Mouse (Mus musculus) layer of hippocampus, postnatal 25 days (tissue): ENCODE data around the gene Krtap31-1. TPM values are rescaled to one million over a fixed set of nuclear protein-coding genes. Genes with fewer than 3 reads are reported as not detected.
"Not testable (repeated sequence)": the region's sequence is repeated elsewhere in the genome, so short reads cannot be mapped to it uniquely, and the experiment has no call there.

Experiments
- DNase-seq, 2 experiments: peaks; one replicate each; pipeline ENCODE4 v3.0.0; 2022; ENCODE audit warnings: mixed read lengths in 2 of 2, low spot score in 1 of 2; ENCODE audit errors: extremely low spot score in 1 of 2
- total RNA-seq, 2 experiments: library from RNA; stranded (reverse); gene quantifications; 2 replicates each; pipeline ENCODE4 v1.2.3; 2021

Gene Krtap31-1
- not detected for total RNA-seq

GRCm38 (mm10) chr11:99907620-99908019 lies at the start of gene Krtap31-1:
TSS of gene Krtap31-1 (plus strand) at chr11:99907920.
- DNase-seq: no peak

- no peak for DNase-seq
These were observed 49.0 kb upstream of the Krtap31-1 start for GRCm38 (mm10) chr11:99858761-99859160.

GRCm38 (mm10) chr11:99864176-99864575 lies 43.5 kb upstream of the Krtap31-1 start, which contains the start of gene Gm11559:
TSS of gene Gm11559 (plus strand) at chr11:99864476.
- not testable (repeated sequence) for DNase-seq

- DNase-seq: not testable (repeated sequence)
These were observed 34.6 kb upstream of the Krtap31-1 start, which contains the start of gene Krtap9-1 for GRCm38 (mm10) chr11:99873089-99873488. TSS of gene Krtap9-1 (plus strand) at chr11:99873389.

- not testable (repeated sequence) for DNase-seq
These were observed 28.8 kb upstream of the Krtap31-1 start, which contains the start of gene Gm11567 for GRCm38 (mm10) chr11:99878887-99879286. TSS of gene Gm11567 (plus strand) at chr11:99879187.

GRCm38 (mm10) chr11:99914451-99914850 lies 6.7 kb downstream of the Krtap31-1 start, which contains the start of gene Gm11565:
TSS of gene Gm11565 (plus strand) at chr11:99914751.
- no peak for DNase-seq

GRCm38 (mm10) chr11:99935991-99936390 lies 28.3 kb downstream of the Krtap31-1 start, which contains the start of gene Krtap31-2:
TSS of gene Krtap31-2 (plus strand) at chr11:99936291.
- DNase-seq: no peak

- DNase-seq: no peak
These were observed 30.1 kb downstream of the Krtap31-1 start for GRCm38 (mm10) chr11:99937751-99938264.

GRCm38 (mm10) chr11:99948175-99948574 lies 40.5 kb downstream of the Krtap31-1 start, which contains the start of gene Krtap9-5:
TSS of gene Krtap9-5 (plus strand) at chr11:99948475.
- no peak for DNase-seq

Other genes starting within 250 kb of the Krtap31-1 start
- not detected for gene Gm11563, start 249.0 kb upstream of the Krtap31-1 start, total RNA-seq
- gene Krtap4-6, start 242.0 kb upstream of the Krtap31-1 start, total RNA-seq: not detected
- not detected for gene Gm14190, start 217.2 kb upstream of the Krtap31-1 start, total RNA-seq
- not detected for gene Gm14180, start 173.6 kb upstream of the Krtap31-1 start, total RNA-seq
- not detected for gene Gm11595, start 135.0 kb upstream of the Krtap31-1 start, total RNA-seq
- gene Krtap4-8, start 127.2 kb upstream of the Krtap31-1 start, total RNA-seq: not detected
- gene Krtap4-9, start 122.7 kb upstream of the Krtap31-1 start, total RNA-seq: not detected
- gene Gm11596, start 114.5 kb upstream of the Krtap31-1 start, total RNA-seq: not detected
- not detected for gene Gm11569, start 109.0 kb upstream of the Krtap31-1 start, total RNA-seq
- not detected for gene Gm11554, start 103.5 kb upstream of the Krtap31-1 start, total RNA-seq
- gene Krtap4-13, start 98.0 kb upstream of the Krtap31-1 start, total RNA-seq: not detected
- gene Gm11564, start 92.3 kb upstream of the Krtap31-1 start, total RNA-seq: not detected
- gene 2300003K06Rik, start 69.9 kb upstream of the Krtap31-1 start, total RNA-seq: not detected
- gene Krtap4-16, start 56.3 kb upstream of the Krtap31-1 start, total RNA-seq: not detected
- gene Gm11568, start 50.0 kb upstream of the Krtap31-1 start, total RNA-seq: not detected
- not detected for gene Gm11559, start 43.4 kb upstream of the Krtap31-1 start, total RNA-seq
- gene Krtap9-1, start 34.5 kb upstream of the Krtap31-1 start, total RNA-seq: not detected
- gene Gm11567, start 28.7 kb upstream of the Krtap31-1 start, total RNA-seq: not detected
- gene Gm11565, start 6.8 kb downstream of the Krtap31-1 start, total RNA-seq: not detected
- gene Krtap31-2, start 28.4 kb downstream of the Krtap31-1 start, total RNA-seq: not detected
- gene Krtap9-5, start 40.6 kb downstream of the Krtap31-1 start, total RNA-seq: not detected
- not detected for gene Krtap29-1, start 71.1 kb downstream of the Krtap31-1 start, total RNA-seq
- not detected for gene Krtap16-1, start 78.7 kb downstream of the Krtap31-1 start, total RNA-seq
- not detected for gene Krtap17-1, start 86.1 kb downstream of the Krtap31-1 start, total RNA-seq
- gene Krt33a, start 108.3 kb downstream of the Krtap31-1 start, total RNA-seq: not detected
- gene Krt33b, start 121.9 kb downstream of the Krtap31-1 start, total RNA-seq: not detected
- gene Krt34, start 133.6 kb downstream of the Krtap31-1 start, total RNA-seq: not detected
- gene Krt31, start 142.6 kb downstream of the Krtap31-1 start, total RNA-seq: not detected
- gene Krt32, start 180.3 kb downstream of the Krtap31-1 start, total RNA-seq: not detected
- gene Krt35, start 188.3 kb downstream of the Krtap31-1 start, total RNA-seq: not detected
- gene Krt36, start 197.7 kb downstream of the Krtap31-1 start, total RNA-seq: not detected
- not detected for gene Krt13, start 213.6 kb downstream of the Krtap31-1 start, total RNA-seq
- under 1 TPM in 1 of 2 experiments, not detected in 1; 0.98 TPM for gene Krt15, start 228.0 kb downstream of the Krtap31-1 start, total RNA-seq
- gene Krt19, start 240.7 kb downstream of the Krtap31-1 start, total RNA-seq: under 1 TPM in 1 of 2 experiments, not detected in 1; 0.34 TPM